Mouse (Mus musculus): ENCODE results near the gene Ggct.

GRCm38 (mm10) chr6:55016236-55016635, 23.5 kb upstream of the Ggct start:
- TF ChIP-seq CTCF (IDR thresholded peaks at IDR 0.05; ENCODE audit: low read depth, low read length) (peak; percentile 76), POLR2A (IDR thresholded peaks at IDR 0.05; ENCODE audit: extremely low read depth, insufficient read depth, low read length) (no peak)
